Mouse (Mus musculus) erythroblast, embryonic 14.5 days (primary cell): ENCODE results near the gene Wipi2. TPM values are rescaled to one million over a fixed set of nuclear protein-coding genes. Genes with fewer than 3 reads are reported as not detected.

Experiments used
- H3K27me3 ChIP-seq: 2 replicates; pipeline ENCODE4 v1.6.1; 2012; ENCODE audit warnings: inconsistent platforms; ENCODE audit not compliant: control insufficient read depth
- H3K36me3 ChIP-seq: 2 replicates; pipeline ENCODE4 v1.6.1; 2012; ENCODE audit warnings: mild to moderate bottlenecking, inconsistent platforms; ENCODE audit not compliant: control insufficient read depth
- H3K4me1 ChIP-seq: 2 replicates; pipeline ENCODE4 v1.6.1; 2012; ENCODE audit warnings: inconsistent platforms; ENCODE audit not compliant: control insufficient read depth
- H3K4me3 ChIP-seq: replicated peaks from 2 replicates; pipeline ENCODE3; 2012; ENCODE audit warnings: moderate library complexity, mild to moderate bottlenecking, inconsistent platforms
- H3K9me3 ChIP-seq: 2 replicates; pipeline ENCODE4 v1.6.1; 2012; ENCODE audit warnings: low read length, inconsistent platforms, mixed read lengths; ENCODE audit not compliant: control insufficient read depth
- GATA1 ChIP-seq: IDR thresholded peaks from 2 replicates; pipeline ENCODE4 v1.6.1; 2012; ENCODE audit warnings: low read length, inconsistent platforms, mixed read lengths
- TAL1 ChIP-seq: IDR thresholded peaks from 3 replicates; pipeline ENCODE4 v1.6.1; 2012; ENCODE audit warnings: low read length, inconsistent platforms, mixed read lengths
- polyA plus RNA-seq: library from polyadenylated mRNA; stranded (reverse); fragments of >175 nt; gene quantifications from 2 replicates; pipeline ENCODE4 v1.2.3, GENCODE M21; 2012

Gene Wipi2
- polyA plus RNA-seq, 1 experiment: 3.2 TPM

DNA sequence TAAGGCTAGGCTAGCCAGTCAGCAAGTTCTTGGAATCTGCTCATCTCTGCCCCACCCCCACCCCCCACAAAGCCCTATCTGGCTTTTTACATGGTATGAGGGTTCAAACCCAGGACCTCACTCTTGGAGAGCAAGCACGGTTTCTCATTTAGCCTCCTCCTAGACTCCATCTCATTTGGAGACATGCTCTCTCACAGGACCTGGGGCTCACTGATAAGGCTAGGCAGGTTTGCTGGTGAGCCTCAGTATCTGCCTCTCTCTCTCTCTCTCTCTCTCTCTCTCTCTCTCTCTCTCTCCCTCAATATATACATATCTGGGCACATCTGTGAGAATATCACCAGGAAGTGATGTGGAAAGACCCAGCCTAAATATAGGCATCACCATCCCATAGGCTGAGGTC lies 51.6 kb downstream of the Wipi2 start:
- H3K36me3 ChIP-seq: no peaks in the 10 kb centered on the region
- H3K27me3 ChIP-seq: no peaks in the 10 kb centered on the region
- H3K4me3 ChIP-seq: no peak overlapping the region
- peaks cover 11% of the 10 kb centered on the region for H3K9me3 ChIP-seq
- TF ChIP-seq TAL1 (no peak), GATA1 (no peak)
- H3K4me1 ChIP-seq: peaks cover 23% of the 10 kb centered on the region

DNA sequence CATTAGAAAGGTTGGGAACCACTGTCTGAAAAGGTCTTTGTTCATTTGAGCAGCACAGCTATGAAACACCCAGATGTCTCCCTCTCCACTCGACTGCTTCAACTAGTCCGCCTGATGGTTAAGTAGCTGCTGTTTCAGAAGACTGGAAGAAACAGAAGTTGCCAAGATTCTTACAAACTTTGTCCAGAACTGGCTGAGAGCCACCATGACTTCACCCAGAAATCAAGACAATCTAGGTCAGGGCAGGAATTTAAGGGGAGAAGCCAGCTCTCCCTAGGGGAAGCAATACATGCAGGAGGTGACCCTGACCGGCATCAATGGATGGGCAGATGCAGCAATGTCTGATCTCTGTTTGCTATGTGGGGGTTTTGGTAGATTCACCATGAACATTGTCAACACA lies 54.4 kb downstream of the Wipi2 start:
- Histone ChIP-seq H3K4me3 (no peak overlapping the region), H3K4me1 (peaks cover 23% of the 10 kb centered on the region), H3K27me3 (no peaks in the 10 kb centered on the region; the same call in 1 of the 2 replicates), H3K9me3 (peaks cover 11% of the 10 kb centered on the region), H3K36me3 (no peaks in the 10 kb centered on the region)
- TF ChIP-seq TAL1 (no peak), GATA1 (no peak)

DNA sequence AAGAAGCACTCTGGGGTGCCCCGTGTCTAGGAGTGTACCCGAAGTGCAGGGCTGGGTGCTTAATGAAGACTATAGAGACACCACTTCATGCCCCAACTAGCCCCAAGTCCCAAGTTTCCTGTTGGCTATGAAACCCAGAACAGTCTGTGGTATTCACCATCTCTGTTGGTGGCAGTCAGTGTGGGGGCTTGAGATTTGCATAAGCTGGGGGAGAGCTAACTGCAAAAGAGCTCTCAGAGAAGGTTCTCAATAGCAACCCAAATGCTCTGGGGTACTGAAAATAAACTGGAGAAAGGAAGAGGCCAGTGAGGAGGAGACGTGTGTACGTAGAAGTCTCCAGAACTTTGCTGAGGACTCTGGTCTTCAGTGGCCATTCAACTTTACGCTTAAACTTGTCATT lies 55.0 kb downstream of the Wipi2 start:
- Histone ChIP-seq H3K4me1 (peaks cover 20% of the 10 kb centered on the region), H3K27me3 (no peaks in the 10 kb centered on the region; the same call in 1 of the 2 replicates), H3K36me3 (no peaks in the 10 kb centered on the region), H3K9me3 (peaks cover 11% of the 10 kb centered on the region), H3K4me3 (no peak overlapping the region)
- TF ChIP-seq TAL1 (no peak), GATA1 (no peak)

DNA sequence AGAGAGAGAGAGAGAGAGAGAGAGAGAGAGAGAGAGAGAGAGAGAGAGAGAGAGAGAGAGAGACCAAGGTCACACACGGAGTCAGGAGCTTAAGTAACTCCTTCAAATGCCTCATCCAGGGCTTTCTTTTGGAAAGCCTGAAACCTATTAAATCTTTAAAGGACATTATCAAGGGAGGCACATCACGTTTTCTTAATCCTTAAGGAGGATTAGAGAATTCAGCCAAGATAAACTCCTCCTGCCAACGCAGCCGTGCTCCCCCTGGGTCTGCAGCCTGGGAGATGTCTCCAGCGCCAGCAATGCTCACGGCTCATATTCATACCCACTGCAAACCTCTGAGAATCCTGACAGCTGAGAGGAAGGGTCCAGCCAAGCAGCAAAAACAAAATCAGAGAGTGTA lies 61.4 kb downstream of the Wipi2 start:
- Histone ChIP-seq H3K4me1 (no peaks in the 10 kb centered on the region), H3K27me3 (peaks cover 4% of the 10 kb centered on the region), H3K36me3 (no peaks in the 10 kb centered on the region), H3K4me3 (no peak overlapping the region), H3K9me3 (no peaks in the 10 kb centered on the region)
- TF ChIP-seq TAL1 (no peak), GATA1 (no peak)

DNA sequence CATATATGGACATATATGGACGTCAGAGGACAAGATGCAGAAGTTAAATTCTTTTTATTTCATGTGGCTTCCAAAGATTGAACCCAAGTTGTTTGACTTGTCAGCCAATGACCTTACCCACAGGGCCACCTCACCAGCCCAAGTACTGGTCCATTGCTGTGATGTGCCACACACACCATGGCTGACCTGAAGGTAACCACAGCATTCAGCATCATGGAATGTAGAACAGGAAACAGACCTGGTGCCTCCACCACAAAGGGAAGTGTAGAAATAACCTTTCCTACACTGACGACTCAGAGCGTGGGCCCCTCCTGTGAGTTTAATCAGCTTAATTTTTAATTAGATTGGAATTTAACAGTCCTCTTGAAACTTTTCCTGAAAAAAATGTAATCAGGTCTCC lies 62.8 kb downstream of the Wipi2 start:
- TF ChIP-seq GATA1 (no peak), TAL1 (no peak)
- H3K4me1 ChIP-seq: no peaks in the 10 kb centered on the region

DNA sequence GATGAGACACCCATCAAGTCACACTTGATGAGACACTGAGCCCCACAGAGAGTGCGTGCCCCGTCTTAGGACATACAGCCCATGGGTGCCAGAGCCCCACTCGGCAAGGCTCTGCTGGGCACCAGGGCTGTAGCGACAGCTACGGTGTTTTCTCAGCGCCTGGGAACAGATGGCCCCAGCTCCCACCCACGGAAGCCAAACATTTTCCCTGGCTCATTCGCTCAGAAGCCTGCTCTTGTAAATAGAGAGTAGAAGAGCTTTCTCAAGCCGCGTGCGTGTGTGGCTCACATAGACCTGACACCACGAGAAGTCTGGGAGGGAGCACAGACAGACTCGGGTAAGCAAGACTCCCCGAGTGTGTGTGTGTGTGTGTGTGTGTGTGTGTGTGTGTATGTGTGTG lies 64.8 kb downstream of the Wipi2 start, which contains the start of gene Slc29a4:
TSS of gene Slc29a4 (plus strand) at position 265 of the 400 bp plus-strand sequence.
- H3K36me3 ChIP-seq: no peaks in the 10 kb centered on the region
- H3K9me3 ChIP-seq: no peaks in the 10 kb centered on the region
- H3K4me3 ChIP-seq: no peak within 1 kb of the TSS
- no peak for TF ChIP-seq TAL1
- TF ChIP-seq GATA1: no peak
- H3K4me1 ChIP-seq: no peaks in the 10 kb centered on the region
- H3K27me3 ChIP-seq: peaks cover 6% of the 10 kb centered on the region

More for the DNA sequence above, 62.8 kb downstream of the Wipi2 start:
- Histone ChIP-seq H3K9me3 (no peaks in the 10 kb centered on the region), H3K27me3 (peaks cover 4% of the 10 kb centered on the region), H3K4me3 (no peak overlapping the region), H3K36me3 (no peaks in the 10 kb centered on the region)

DNA sequence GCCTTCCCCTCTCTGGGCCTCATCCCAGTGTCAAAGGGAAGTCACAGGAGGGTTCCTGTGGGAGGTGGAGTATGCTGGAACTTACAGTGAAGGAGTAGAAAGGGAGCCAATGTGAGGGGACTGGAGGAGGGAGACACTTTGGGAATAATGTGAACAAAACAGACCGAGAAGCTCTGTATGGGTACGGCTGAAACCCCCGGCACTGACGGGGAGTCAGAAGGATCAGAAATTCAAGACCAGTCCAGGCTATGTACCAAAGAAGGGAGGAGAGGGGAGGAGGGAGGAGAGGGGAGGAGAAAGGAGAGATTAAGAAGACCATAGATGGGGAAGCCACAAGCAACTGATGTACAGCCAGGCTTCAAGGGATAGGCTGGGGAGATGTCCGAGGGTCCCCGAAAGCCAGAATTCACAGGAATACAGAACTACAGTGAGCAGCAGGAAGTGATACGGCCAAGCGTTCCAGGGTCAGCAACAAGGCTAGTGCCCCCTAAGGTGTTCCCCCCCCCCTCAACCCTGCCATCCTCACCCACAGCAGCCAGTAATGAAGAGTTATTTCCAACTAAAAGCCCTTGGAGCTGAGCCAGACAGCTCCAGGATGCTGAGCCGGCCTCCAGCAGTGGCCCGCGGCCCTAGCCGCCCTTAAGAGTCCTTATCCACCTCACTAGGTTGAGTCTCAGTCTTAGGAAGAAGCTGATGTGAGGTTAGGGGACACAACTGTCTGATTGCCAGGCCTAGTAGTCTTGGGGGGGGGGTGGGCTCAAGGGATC lies 65.7 kb downstream of the Wipi2 start:
- Histone ChIP-seq H3K4me3 (no peak overlapping the region), H3K36me3 (no peaks in the 10 kb centered on the region), H3K9me3 (no peaks in the 10 kb centered on the region), H3K27me3 (peaks cover 6% of the 10 kb centered on the region), H3K4me1 (no peaks in the 10 kb centered on the region)
- TF ChIP-seq TAL1 (no peak), GATA1 (no peak)

DNA sequence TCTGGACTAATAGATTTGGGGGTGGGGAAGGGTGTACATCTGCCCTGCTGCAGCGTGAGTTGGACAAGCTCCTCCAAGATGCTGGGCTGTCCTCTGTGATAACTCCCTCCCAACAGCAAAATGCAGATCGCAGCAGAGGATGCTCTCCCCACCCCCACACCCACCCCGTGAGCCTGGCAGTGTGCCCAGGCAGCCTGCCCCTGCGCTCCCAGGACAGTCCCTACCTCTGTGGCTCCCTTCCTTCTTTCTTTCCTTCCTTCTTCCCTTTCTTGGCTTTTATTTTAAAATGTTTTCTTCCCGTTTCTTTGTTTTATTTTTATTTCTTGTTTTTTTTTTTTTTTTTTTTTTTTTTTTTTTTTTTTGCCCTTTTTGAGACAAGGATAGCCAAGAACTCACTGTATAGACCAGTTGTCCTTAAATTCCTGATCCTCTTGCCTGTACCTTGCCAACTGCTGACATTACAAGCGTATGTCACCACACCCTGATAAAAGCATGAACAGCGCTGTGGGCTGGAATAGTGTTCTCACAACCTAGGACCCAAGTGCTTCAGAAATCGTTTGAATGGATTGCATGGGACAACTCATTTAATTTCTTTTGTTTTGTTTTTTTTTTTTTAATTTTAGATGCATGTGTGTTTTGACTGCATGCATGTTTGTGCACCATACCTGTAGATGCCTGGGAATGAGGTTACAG lies 66.4 kb downstream of the Wipi2 start:
- Histone ChIP-seq H3K27me3 (peaks cover 9% of the 10 kb centered on the region), H3K36me3 (no peaks in the 10 kb centered on the region), H3K4me1 (no peaks in the 10 kb centered on the region), H3K9me3 (peaks cover 2% of the 10 kb centered on the region; the same call in 1 of the 2 replicates), H3K4me3 (no peak overlapping the region)
- TF ChIP-seq TAL1 (no peak), GATA1 (no peak)

DNA sequence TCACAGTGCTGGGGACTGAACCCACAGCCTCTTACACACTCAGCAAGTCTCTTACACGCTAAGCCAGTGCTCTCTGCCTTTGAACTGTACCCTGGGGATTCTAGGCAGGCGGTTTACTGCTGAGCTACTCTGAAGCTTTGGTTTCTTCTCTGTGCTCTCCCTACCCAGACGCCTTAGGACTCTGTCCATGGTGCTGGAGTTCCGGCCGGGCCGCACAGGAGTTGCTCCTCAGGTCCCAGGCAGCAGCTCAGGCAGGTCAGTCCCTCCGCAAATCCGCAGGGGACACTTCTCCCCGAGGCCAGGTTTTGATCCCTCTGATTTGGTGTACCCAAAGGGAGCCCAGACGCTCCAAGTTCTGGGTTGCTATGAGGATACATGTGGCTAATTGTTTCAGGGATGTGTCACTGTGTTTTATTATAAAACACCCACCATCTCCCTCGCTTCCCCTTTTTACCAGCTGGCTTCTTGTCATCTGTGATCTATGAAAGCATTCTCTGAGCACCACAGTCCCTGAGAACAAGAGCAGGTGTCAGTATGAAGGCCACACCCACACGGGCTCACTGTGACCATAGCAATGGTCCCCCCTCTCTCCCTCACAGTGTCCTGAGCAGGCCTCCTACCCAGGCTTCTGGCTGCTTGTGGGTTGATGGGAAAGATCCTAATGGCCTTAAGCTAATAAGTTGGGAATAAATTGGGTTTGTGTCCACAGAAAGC lies 67.3 kb downstream of the Wipi2 start:
- TF ChIP-seq TAL1 (no peak), GATA1 (no peak)
- no peaks in the 10 kb centered on the region for H3K4me1 ChIP-seq
- peaks cover 6% of the 10 kb centered on the region for H3K27me3 ChIP-seq
- no peaks in the 10 kb centered on the region for H3K36me3 ChIP-seq
- no peak overlapping the region for H3K4me3 ChIP-seq
- peaks cover 2% of the 10 kb centered on the region; the same call in 1 of the 2 replicates for H3K9me3 ChIP-seq
